Mouse (Mus musculus): ENCODE data around the gene Noxo1. TPM values are rescaled to one million over a fixed set of nuclear protein-coding genes. Genes with fewer than 3 reads are reported as not detected.

Gene Noxo1
- 0.51 and 0.58 TPM in 2 replicates for polyA plus RNA-seq (2016; fragmentation: Nextera tagmentation; extraction: Ambion mirVana)

- H3K4me3 ChIP-seq = peak within 1 kb of the TSS; percentile 92
- peak within 1 kb of the TSS; percentile 95 for H3K4me2 ChIP-seq
- H3K27ac ChIP-seq = peak within 1 kb of the TSS; percentile 90
- H3K4me1 ChIP-seq = peaks cover 35% of the 10 kb centered on the region
- H3K9ac ChIP-seq = peak within 1 kb of the TSS; percentile 93
- peak; percentile 94 for ATAC-seq
- H3K27me3 ChIP-seq (replicated peaks) = peaks cover 27% of the 10 kb centered on the region
- H3K9me3 ChIP-seq (replicated peaks) = no peaks in the 10 kb centered on the region
- 1% methylated on average over 65 of the region's 76 CpGs for WGBS (ENCODE audit: insufficient replicate concordance)
- H3K36me3 ChIP-seq = peaks cover 41% of the 10 kb centered on the region
Observed at GRCm38 (mm10) chr17:24696011-24696697, at the start of gene Noxo1, which contains the start of gene Gfer. Gene Noxo1 (plus strand): TSS chr17:24696234. Gene Gfer (minus strand): TSS chr17:24696156.

GRCm38 (mm10) chr17:24646381-24646780 lies 49.7 kb upstream of the Noxo1 start:
- Histone ChIP-seq H3K4me1 (peaks cover 46% of the 10 kb centered on the region), H3K4me2 (no peak overlapping the region), H3K27me3 (replicated peaks) (peaks cover 46% of the 10 kb centered on the region), H3K9me3 (replicated peaks) (no peaks in the 10 kb centered on the region), H3K27ac (no peak overlapping the region), H3K4me3 (no peak overlapping the region), H3K9ac (no peak overlapping the region), H3K36me3 (peaks cover 4% of the 10 kb centered on the region; the same call in 1 of the 2 replicates)
- no peak for ATAC-seq
- WGBS (ENCODE audit: insufficient replicate concordance) = 66% methylated on average over 4 of the region's 4 CpGs

GRCm38 (mm10) chr17:24647493-24647892 lies 48.5 kb upstream of the Noxo1 start:
- no peak overlapping the region for H3K27ac ChIP-seq
- WGBS (ENCODE audit: insufficient replicate concordance) = 64% methylated on average over 11 of the region's 11 CpGs
- H3K36me3 ChIP-seq = no peaks in the 10 kb centered on the region
- H3K27me3 ChIP-seq (replicated peaks) = peaks cover 58% of the 10 kb centered on the region
- ATAC-seq = no peak
- no peaks in the 10 kb centered on the region for H3K9me3 ChIP-seq (replicated peaks)
- H3K9ac ChIP-seq = no peak overlapping the region
- peaks cover 46% of the 10 kb centered on the region for H3K4me1 ChIP-seq
- no peak overlapping the region for H3K4me3 ChIP-seq
- H3K4me2 ChIP-seq = no peak overlapping the region

- H3K4me3 ChIP-seq = no peak overlapping the region
- H3K4me2 ChIP-seq = peak overlapping the region; percentile 80
- no peak for ATAC-seq
- H3K4me1 ChIP-seq = peaks cover 42% of the 10 kb centered on the region
- 65% methylated on average over 10 of the region's 10 CpGs for WGBS (ENCODE audit: insufficient replicate concordance)
- H3K27ac ChIP-seq = no peak overlapping the region
- peaks cover 64% of the 10 kb centered on the region for H3K27me3 ChIP-seq (replicated peaks)
- H3K36me3 ChIP-seq = no peaks in the 10 kb centered on the region
- H3K9me3 ChIP-seq (replicated peaks) = no peaks in the 10 kb centered on the region
- no peak overlapping the region for H3K9ac ChIP-seq
Observed at GRCm38 (mm10) chr17:24648731-24649377, 47.2 kb upstream of the Noxo1 start.

- peak overlapping the region; percentile 43; the same call in 1 of the 2 replicates for H3K27ac ChIP-seq
- H3K4me1 ChIP-seq = peaks cover 37% of the 10 kb centered on the region
- H3K9me3 ChIP-seq (replicated peaks) = no peaks in the 10 kb centered on the region
- no peaks in the 10 kb centered on the region for H3K36me3 ChIP-seq
- peak overlapping the region; percentile 60 for H3K4me3 ChIP-seq
- 3% methylated on average over 35 of the region's 35 CpGs for WGBS (ENCODE audit: insufficient replicate concordance)
- H3K9ac ChIP-seq = peak overlapping the region; percentile 61
- H3K4me2 ChIP-seq = peak overlapping the region; percentile 80
- peak; percentile 14; the same call in 1 of the 2 replicates for ATAC-seq
- H3K27me3 ChIP-seq (replicated peaks) = peaks cover 64% of the 10 kb centered on the region
Observed at GRCm38 (mm10) chr17:24649581-24650069, 46.4 kb upstream of the Noxo1 start.

GRCm38 (mm10) chr17:24650070-24650616 lies 45.9 kb upstream of the Noxo1 start, which contains the start of gene Slc9a3r2:
Gene Slc9a3r2 (minus strand): TSS chr17:24650327.
- Histone ChIP-seq H3K27me3 (replicated peaks) (peaks cover 69% of the 10 kb centered on the region), H3K9ac (peak within 1 kb of the TSS; percentile 61), H3K4me3 (peak within 1 kb of the TSS; percentile 60), H3K9me3 (replicated peaks) (no peaks in the 10 kb centered on the region), H3K4me2 (peak within 1 kb of the TSS; percentile 80), H3K27ac (peak within 1 kb of the TSS; percentile 43; the same call in 1 of the 2 replicates), H3K4me1 (peaks cover 32% of the 10 kb centered on the region), H3K36me3 (no peaks in the 10 kb centered on the region)
- WGBS (ENCODE audit: insufficient replicate concordance) = under 1% methylated on average over 39 of the region's 41 CpGs
- peak; percentile 46; the same call in 1 of the 2 replicates for ATAC-seq

- Histone ChIP-seq H3K4me3 (no peak overlapping the region), H3K4me2 (peak overlapping the region; percentile 80; the same call in 1 of the 2 replicates)
- WGBS (ENCODE audit: insufficient replicate concordance) = 71% methylated on average over 4 of the region's 4 CpGs
Observed at GRCm38 (mm10) chr17:24650766-24651165, 45.3 kb upstream of the Noxo1 start.

GRCm38 (mm10) chr17:24651835-24652234 lies 44.2 kb upstream of the Noxo1 start:
- H3K27me3 ChIP-seq (replicated peaks) = peaks cover 82% of the 10 kb centered on the region
- no peaks in the 10 kb centered on the region for H3K36me3 ChIP-seq
- ATAC-seq = no peak
- 43% methylated on average over 3 of the region's 3 CpGs for WGBS (ENCODE audit: insufficient replicate concordance)
- H3K4me1 ChIP-seq = peaks cover 22% of the 10 kb centered on the region
- H3K9ac ChIP-seq = no peak overlapping the region
- no peaks in the 10 kb centered on the region for H3K9me3 ChIP-seq (replicated peaks)
- H3K4me3 ChIP-seq = no peak overlapping the region
- H3K27ac ChIP-seq = no peak overlapping the region
- H3K4me2 ChIP-seq = no peak overlapping the region

More at GRCm38 (mm10) chr17:24650766-24651165, 45.3 kb upstream of the Noxo1 start:
- Histone ChIP-seq H3K27ac (no peak overlapping the region), H3K27me3 (replicated peaks) (peaks cover 73% of the 10 kb centered on the region), H3K9ac (no peak overlapping the region), H3K36me3 (no peaks in the 10 kb centered on the region), H3K4me1 (peaks cover 26% of the 10 kb centered on the region), H3K9me3 (replicated peaks) (no peaks in the 10 kb centered on the region)
- ATAC-seq = no peak

- no peaks in the 10 kb centered on the region for H3K36me3 ChIP-seq
- H3K4me2 ChIP-seq = peak overlapping the region; percentile 55
- H3K9me3 ChIP-seq (replicated peaks) = no peaks in the 10 kb centered on the region
- H3K4me3 ChIP-seq = peak overlapping the region; percentile 22
- H3K4me1 ChIP-seq = peaks cover 26% of the 10 kb centered on the region
- peak; percentile 47; the same call in 1 of the 2 replicates for ATAC-seq
- peak overlapping the region; percentile 9; the same call in 1 of the 2 replicates for H3K9ac ChIP-seq
- H3K27ac ChIP-seq = no peak overlapping the region
- 4% methylated on average over 19 of the region's 19 CpGs for WGBS (ENCODE audit: insufficient replicate concordance)
- peaks cover 82% of the 10 kb centered on the region for H3K27me3 ChIP-seq (replicated peaks)
Observed at GRCm38 (mm10) chr17:24653967-24654710, 41.9 kb upstream of the Noxo1 start.

GRCm38 (mm10) chr17:24654969-24655368 lies 41.1 kb upstream of the Noxo1 start:
- no peak overlapping the region for H3K4me3 ChIP-seq
- no peak overlapping the region for H3K4me2 ChIP-seq
- H3K4me1 ChIP-seq = peaks cover 19% of the 10 kb centered on the region
- H3K9me3 ChIP-seq (replicated peaks) = no peaks in the 10 kb centered on the region
- peaks cover 82% of the 10 kb centered on the region for H3K27me3 ChIP-seq (replicated peaks)
- H3K36me3 ChIP-seq = no peaks in the 10 kb centered on the region
- 57% methylated on average over 4 of the region's 4 CpGs for WGBS (ENCODE audit: insufficient replicate concordance)
- H3K9ac ChIP-seq = no peak overlapping the region
- ATAC-seq = no peak
- no peak overlapping the region for H3K27ac ChIP-seq

GRCm38 (mm10) chr17:24658017-24658758 lies 37.8 kb upstream of the Noxo1 start, which contains the start of gene Npw:
Gene Npw (minus strand): TSS chr17:24658457.
- H3K4me2 ChIP-seq = peak within 1 kb of the TSS; percentile 70
- 3% methylated on average over 45 of the region's 47 CpGs for WGBS (ENCODE audit: insufficient replicate concordance)
- H3K27ac ChIP-seq = no peak within 1 kb of the TSS
- ATAC-seq = peak; percentile 58
- no peaks in the 10 kb centered on the region for H3K9me3 ChIP-seq (replicated peaks)
- H3K4me3 ChIP-seq = peak within 1 kb of the TSS; percentile 47
- no peaks in the 10 kb centered on the region for H3K36me3 ChIP-seq
- peaks cover 76% of the 10 kb centered on the region for H3K27me3 ChIP-seq (replicated peaks)
- peaks cover 11% of the 10 kb centered on the region for H3K4me1 ChIP-seq
- peak within 1 kb of the TSS; percentile 54 for H3K9ac ChIP-seq
